Mouse (Mus musculus) left cerebral cortex, postnatal 36 days (tissue): Measurements from ENCODE around the gene Hira. TPM values are rescaled to one million over a fixed set of nuclear protein-coding genes. Genes with fewer than 3 reads are reported as not detected.
"Not testable (repeated sequence)": the region's sequence is repeated elsewhere in the genome, so short reads cannot be mapped to it uniquely, and the experiment has no call there.

Experiments
- DNase-seq, 2 experiments: peaks; one replicate each; pipeline ENCODE4 v3.0.0; 2021 to 2022; ENCODE audit warnings: low spot score in 2 of 2, mixed read lengths in 1 of 2
- intact Hi-C: fragments of 180-260 bp; cut with DNase I; formaldehyde crosslinking; loops from one replicate; pipeline ENCODE4 v1.15.1; 2025
- total RNA-seq, 2 experiments: library from RNA; stranded (reverse); gene quantifications; 2 replicates each; pipeline ENCODE4 v1.2.3; 2021

Hira gene
- total RNA-seq, 2 experiments from 2014 or later: 71.9 to 83.9 TPM

DNA sequence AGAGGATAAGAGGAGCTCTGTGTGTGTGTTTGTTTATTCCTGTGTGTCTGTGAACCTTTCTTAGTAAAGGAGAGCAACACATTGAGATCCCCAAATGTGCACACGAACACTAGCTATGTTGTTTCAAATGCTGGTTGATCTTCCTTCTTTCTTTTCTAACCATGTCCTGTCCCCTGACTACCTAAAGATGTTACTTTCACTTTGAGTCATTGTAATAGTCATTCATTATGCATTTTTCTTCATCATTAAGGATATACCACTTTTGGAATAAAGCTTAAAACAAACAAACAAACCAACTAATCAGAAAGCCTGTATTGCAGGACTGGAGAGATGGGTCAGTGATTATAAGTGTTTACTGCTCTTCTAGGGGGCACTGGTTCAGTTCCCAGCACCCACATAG, 28.8 kb downstream of the Hira start:
- no peak for DNase-seq
- intact Hi-C loops: no loop called here

DNA sequence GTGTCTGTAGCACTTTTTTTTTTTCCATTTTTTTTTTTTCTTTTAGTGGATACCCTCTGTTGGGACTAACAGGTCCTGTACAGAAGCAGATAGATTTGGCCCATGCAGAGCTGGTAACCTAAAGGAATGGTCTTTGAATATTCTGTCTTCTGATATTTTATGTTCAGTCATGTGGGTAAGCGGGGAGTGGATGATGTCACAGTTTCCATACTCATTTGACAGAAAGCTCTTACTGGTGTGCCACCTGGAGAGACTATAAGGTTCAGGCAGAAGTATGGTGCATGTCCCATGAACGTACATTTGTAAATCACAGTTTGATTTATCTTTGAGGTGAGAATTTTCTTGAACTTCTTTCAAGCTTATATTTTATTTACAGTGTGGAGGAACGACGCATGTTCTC, 39.2 kb downstream of the Hira start:
- intact Hi-C loops: no loop called here
- no peak for DNase-seq

DNA sequence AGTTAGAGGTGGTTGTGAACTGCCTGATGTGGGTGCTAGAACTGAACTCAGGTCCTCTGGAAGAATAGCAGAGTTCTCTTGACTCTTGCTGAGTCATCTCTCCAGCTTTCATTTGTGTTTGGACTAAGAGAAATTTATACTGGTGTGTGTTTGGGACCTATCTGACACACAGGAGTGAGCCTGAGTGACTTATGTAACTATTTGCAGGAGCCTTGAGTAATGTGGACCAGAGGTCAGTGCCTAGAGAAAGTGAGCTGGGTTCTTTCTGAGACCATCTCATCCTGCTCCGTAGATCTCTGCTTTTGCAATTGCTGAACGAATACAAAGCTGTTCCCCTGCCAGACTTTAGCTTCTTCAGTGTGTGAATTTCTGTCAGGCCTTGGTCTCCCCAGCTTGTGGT, 44.9 kb downstream of the Hira start:
- intact Hi-C loops: no loop called here
- DNase-seq: no peak

DNA sequence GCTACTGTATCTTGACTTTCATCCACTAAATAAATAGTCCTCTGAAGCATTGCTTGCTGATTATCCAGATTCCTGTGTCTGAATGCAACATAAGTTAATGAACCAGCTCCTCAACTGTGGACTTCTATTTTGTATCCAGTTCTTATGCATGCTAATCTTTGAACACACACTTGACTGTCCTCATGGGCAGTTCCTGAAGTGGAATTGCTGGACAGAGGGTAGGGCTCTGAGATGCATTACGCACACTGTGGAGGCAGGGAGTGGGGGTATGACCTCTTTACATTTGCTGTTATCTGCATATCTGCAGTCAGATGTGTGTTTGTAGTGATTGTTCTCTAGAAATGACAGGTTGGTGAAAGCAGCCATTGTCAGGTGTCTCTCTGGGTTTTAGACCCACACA, 51.1 kb downstream of the Hira start:
- no peak for DNase-seq
- intact Hi-C loops: no loop called here

DNA sequence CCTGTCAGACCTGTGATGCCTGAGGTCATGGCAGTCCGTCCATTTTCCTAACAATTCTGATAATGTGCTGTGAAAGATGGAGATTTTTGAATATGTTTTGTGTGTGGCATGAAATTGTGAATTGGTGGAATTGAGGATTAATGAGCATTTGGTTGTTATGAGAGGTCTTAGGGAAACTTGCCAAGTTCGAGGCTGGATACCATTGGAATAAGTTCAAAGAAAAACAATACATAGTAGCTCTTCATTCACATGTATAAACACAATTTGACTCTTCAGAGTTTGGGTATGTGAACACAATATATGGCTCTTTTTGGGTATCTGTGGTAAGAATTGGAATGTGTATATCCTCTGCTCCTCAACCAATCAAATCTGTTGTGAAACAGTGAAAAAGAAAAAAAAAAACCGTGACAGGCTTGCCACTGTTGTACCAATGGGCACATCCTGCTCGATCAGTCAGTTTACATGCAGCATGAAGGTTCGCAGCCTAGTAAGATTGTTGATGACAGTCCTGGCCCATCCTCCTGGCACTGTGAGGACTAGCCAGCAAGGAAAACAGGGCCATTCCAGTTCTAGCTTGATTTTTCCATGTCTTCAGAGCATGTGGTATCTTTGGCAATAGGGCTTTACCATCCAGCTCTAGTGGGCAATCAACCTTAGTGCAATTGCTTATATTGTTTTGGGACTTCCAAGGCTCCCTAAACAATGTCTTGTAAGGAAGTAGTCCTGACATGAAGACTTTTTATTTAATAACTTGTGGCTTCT, 61.7 kb downstream of the Hira start:
- no peak for DNase-seq
- intact Hi-C loops: no loop called here

DNA sequence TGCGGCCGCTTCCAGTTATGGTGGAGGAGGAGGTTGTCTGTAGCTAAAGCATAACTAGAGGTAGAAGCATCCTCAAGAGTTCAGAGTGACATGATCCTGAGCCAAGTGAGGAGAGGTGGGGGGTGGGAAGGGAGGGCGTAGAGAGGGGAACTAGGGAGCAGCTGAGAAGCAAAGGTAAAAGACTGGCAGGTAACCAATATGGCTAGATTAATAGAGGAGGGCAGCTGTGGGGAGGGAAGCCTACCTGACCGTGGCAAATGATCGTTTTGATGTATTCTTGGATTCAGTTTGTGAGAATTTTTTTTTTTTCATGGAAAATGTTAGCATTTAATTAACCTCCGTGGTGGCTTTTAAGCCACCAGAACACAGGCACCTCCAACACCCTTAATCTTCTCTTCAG, 67.1 kb downstream of the Hira start:
- no peak for DNase-seq
- intact Hi-C loops: no loop called here

DNA sequence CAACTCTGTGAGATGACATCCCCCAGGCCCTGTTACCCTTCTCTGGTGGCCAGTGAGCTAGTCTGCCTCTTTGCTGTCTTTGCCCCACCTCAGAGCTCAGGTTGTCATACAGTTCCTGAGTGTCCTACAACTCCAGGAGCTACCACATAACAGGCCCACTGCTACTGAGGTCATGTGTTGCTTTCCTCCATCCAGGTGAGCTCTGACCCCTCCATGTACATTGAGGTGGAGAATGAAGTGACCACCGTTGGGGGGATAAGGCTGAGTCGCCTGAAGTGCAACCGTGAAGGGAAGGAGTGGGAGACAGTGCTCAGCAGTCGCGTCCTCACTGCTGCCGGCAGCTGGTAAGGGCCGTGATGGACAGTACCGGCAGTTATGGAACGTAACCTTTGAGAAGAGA, 72.1 kb downstream of the Hira start:
- intact Hi-C loops: no loop called here
- DNase-seq: no peak

DNA sequence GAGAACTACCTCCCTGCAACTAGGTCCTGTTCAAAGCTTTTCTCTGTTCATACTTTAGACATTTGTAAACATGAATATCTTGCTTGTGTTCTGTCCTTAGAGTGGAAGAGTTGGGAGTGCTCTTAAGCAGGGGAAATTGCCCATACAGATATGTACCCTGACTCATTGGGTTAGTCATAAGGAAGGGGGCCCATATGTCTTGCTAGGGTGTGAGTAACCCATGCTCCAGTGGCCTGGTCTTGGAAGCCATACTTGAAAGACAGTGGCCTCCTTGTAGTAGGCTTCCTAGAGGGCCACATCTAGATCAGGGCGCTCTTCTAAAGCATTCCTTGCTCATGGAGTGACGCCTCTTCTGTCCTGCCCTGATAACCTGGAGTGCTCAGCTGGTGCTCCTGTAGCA, 73.5 kb downstream of the Hira start:
- DNase-seq: no peak
- intact Hi-C loops: no loop called here

DNA sequence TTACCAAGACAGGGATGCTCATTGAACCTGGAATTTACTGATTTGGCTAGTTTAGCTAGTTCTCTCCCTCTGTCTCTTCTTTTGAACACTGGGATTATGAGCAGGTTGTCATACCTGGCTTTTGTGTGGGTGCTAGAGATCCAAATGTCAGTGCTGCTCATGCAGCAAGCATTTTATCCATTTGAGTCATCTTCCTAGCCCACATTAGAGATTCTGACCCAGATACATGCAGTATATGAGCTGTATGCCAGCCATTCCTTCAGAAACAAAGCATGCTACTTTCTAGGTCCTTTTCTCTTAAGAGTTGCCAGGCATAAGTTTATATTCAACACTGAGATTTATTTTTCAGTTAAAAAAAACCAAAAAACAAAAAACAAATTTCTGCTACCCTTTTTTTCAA, 76.0 kb downstream of the Hira start:
- intact Hi-C loops: no loop called here

DNA sequence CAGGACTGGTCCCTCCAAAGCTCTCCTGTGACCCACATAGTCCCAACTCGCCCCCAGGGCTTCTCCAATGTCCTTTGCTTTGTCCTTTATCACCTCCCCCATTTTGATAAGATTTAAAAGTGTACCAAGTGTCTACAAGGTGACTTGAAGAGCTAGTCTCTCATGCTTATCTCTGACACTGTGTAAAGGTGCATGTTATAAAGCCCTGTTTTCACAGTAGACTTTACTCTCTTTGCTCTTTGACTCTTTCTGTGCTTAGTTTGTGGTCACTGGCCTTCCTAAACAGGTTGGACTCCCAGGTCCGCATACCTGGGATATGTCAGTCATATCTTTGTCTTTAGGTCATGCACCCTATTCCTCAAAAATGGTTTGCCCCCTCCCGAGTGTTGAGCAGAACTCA, 78.2 kb downstream of the Hira start:
- intact Hi-C loops: no loop called here
- no peak for DNase-seq

More for the DNA sequence above, 76.0 kb downstream of the Hira start:
- no peak for DNase-seq

DNA sequence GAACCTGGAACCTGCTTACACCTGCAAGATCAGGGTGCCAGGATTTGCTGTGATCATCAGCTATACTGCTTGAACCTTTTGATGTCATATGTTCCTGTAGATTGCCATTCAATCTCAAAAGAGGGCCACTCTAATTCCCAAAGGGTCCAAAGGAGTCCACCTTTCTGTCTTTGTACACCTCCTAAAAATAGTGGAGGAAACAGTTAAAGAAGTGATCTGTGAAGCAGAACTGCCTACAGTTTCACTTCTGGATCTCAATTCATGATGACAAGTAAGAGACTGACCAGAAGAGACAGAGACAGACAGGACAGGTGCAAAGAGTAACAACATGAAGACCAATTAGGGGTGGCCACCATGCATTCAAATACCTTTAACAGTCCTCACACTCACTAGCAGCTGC, 86.6 kb downstream of the Hira start:
- DNase-seq: no peak
- intact Hi-C loops: no loop called here

DNA sequence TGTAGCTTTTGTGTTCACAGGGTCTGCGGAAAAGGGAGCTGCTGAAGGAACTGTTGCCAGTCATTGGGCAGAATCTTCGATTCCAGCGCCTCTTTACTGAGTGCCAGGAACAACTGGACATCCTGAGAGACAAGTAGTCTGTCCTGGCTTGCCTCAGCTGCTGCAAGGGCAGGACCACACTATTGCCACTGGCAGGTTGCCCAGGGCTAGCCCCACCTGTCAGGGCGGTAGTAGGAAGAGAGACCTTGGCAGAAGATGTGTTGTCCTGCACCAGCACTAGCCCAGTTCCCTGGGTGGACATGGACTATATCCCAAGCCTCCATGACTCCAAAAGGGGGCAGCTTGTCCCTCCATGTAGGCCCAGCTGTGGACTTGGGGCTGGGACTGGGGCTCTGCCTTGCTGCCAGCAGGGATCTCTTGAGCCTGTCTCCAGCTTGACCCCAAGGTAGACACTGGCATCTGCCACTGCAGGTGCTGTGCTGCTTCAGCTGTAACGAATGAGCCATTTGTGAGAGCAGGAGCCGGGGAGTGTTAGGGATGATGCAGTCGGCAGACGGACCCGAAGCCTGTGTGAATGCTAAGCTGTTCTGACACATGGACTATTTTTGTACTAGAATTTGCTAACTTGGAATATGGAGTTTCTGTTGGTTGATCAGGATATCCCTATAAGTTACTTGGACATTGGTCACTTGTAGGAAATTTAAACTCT, 92.7 kb downstream of the Hira start:
- no peak for DNase-seq
- intact Hi-C loops: no loop called here

DNA sequence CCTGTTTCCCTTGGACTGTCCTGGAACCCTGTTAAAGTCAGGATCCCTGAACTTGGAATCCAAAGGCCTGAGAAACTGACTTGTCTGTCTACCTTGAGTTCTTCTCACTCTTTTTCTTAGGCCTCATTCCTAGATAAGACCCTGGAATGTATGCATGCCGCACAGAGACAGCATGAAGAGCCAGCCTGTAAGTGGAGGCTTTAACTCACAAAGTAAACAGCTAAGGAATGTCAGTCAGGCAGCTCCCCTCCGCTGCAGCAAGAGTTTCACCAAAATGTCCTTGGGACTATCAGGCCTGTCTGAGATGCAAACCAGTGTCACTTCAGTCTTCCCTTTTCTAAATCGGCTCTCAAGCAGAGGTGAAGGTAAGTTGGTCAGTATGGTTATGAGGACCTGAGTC, 94.0 kb downstream of the Hira start:
- no peak for DNase-seq
- intact Hi-C loops: no loop called here

DNA sequence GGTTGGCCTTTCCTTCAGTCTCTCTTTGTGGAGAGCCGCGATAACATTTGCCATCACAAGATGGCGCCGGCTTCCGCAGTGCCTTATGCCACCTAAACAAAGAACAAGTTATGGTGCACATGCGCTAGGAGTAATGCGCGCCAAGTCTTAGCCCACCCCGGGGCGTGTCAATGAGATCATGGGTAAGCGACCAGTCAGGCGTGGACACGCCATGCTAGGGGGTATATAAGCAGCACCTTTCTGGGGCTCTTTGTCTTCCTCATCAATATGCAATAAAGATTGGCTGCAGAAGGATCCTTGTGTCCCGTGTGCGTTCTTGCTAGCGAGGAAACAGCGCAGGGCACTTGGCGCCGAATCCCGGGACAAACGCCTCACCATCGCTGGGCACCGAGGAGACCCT, 98.8 kb downstream of the Hira start:
- intact Hi-C loops, DNase-seq: not testable (repeated sequence)

DNA sequence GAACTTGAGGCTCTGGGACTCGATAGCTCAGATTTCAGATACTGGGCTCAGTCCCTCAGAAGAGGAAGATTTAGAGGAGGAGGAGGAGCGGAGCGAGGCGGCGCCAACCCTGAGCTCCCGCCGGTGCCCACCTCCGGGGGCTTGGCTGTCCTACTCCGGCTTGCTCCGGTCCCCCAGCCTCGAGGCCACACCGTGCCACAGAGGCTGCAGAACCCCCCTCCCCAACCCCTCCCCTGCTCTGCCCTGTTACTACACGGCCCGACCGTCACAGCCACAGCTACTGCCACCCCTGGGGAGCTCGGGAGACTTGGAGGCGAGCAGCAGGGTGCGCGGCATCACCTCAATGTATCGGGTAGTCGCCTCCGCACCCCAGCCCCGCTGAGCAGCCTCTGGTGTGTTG, 99.5 kb downstream of the Hira start:
- no peak for DNase-seq
- intact Hi-C loops: no loop called here

DNA sequence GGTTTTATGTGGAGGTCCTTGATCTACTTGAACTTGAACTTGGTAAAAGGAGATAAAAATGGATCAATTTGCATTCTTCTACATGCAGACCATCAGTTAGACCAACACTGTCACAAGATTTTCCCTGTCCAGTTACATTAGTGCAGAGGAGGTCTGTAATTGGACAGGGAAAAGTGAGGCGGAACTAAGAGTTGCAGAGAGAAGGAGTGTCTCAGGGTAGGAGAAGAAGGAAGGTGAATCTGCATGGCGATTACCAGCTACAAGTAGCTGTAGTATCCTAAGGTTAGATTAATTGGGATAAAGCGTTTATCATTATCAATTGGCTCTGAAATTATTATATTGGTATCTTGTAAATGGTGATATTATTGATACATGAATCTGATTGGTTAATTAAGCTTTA, 109.5 kb downstream of the Hira start:
- DNase-seq: no peak
- intact Hi-C loops: no loop called here

DNA sequence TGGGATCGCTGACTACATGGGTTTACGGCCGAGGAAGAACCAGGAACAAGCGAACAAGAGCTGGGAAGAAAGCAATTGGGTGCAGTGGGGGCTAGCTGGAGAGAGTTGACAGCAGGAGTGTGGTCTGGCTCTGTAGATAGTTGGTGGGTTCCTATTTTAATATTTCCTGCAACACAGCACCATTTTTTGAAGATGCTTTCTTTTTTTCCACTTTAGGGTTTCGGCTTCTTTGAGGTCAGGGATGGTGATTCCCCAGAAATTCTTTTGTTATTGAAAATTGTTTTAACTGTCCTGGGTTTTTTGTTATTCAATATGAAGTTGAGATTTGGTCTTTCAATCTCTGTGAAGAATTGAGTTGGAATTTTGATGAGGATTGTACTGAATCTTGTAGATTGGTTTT, 110.0 kb downstream of the Hira start:
- DNase-seq: no peak
- intact Hi-C loops: no loop called here

DNA sequence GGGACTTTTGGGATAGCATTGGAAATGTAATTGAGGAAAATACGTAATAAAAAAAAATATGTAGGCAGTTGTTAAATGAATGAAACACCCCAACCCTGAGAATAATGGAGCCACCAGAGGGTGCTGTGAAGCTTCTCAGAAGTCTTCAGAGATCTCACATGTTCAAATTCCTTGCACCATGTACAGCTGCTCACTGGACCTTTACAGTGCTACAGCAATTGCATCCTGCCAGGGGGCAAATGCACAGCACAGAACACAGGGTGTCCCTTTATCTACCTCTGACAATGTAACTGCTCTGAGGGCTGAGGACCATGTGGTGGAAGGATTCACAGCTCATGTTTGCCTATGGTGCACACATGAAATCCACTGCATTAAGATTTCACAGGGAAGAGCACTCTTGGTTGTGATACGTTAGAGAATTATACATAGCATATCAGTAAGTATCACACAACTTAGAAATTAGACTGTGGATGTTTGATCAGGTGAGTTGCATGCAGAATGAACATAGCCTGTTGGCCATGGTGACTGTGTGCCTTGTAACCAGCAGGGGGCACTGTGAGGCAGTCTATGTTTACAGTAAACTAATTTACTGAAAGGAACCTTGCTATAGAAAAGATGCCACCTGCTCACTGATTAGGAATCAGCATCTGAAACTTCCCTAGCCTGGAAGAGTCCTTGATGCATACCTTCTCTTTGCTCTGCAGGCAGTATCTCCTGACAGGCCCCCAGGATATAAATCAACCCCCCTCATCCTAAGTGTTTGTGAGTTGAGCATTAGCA, 126.0 kb downstream of the Hira start:
- not testable (repeated sequence) for DNase-seq
- intact Hi-C loops: loop anchor here (10.0 kb wide), 1 partner anchor 152 kb away; no protein-coding TSS in a partner anchor

DNA sequence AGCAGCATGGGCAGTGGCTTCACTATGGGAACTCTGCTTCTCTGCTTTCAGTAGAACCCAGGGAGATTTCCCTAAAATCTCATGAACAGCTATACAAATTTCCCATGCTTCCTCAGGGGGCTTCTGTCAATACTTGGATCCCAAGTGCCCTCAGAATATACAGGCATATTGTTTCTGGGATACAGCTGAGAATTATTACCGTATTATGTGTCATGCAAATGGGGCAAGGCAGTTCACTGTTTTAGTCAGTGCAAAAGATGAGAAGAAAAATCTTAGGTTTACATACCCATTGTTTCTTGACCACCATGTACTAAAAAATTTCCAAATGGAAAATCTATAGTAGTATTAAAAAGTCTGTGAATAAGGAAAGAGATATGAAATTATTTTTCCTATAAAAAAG, 126.9 kb downstream of the Hira start:
- intact Hi-C loops: loop anchor here (10.0 kb wide), 1 partner anchor 151 kb away; no protein-coding TSS in a partner anchor
- DNase-seq: no peak

DNA sequence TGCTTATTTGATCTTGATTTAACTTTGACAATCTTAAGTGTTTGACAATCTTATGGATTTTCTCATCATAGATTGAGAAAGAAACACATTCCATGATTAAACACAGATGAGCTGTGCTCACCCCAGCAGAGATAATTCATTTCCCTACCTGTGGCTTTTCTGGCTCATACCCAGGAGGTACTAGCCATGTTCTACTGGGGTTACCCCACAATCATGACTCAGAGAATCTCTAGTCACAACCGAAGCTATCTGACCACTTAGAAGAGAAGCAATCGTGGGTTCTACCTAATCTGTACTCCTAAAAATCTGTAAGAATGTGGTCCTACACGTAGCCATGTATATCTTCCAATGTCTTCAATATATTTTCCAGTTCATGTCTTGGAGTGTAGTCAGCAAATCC, 128.5 kb downstream of the Hira start:
- no peak for DNase-seq
- intact Hi-C loops: loop anchor here (10.0 kb wide), 1 partner anchor 150 kb away; no protein-coding TSS in a partner anchor
